Mouse (Mus musculus): ENCODE results near the gene Duoxa1.
A peak's percentile ranks its signal among the peaks of the same experiment; 100 is the strongest.

The Duoxa1 gene

GRCm38 (mm10) chr2:122324586-122324985, 11.1 kb upstream of the Duoxa1 start:
- Histone ChIP-seq H3K36me3 (ENCODE audit: insufficient read depth, low read length) (no peaks in the 10 kb centered on the region), H3K4me3 (replicated peaks; ENCODE audit: low read length) (no peak overlapping the region), H3K27me3 (ENCODE audit: insufficient read depth, low read length) (peaks cover 40% of the 10 kb centered on the region), H3K9me3 (ENCODE audit: low read length) (no peaks in the 10 kb centered on the region), H3K4me1 (replicated peaks; ENCODE audit: low read depth, low read length) (peaks cover 7% of the 10 kb centered on the region; the same call in 1 of the 2 replicates)
- TF ChIP-seq NANOG (IDR thresholded peaks at IDR 0.05; ENCODE audit: borderline replicate concordance, low read length), result no peak

- H3K27me3 ChIP-seq (ENCODE audit: insufficient read depth, low read length), result peaks cover 41% of the 10 kb centered on the region
- H3K4me1 ChIP-seq (replicated peaks; ENCODE audit: low read depth, low read length), result peaks cover 11% of the 10 kb centered on the region
- H3K9me3 ChIP-seq (ENCODE audit: low read length), result no peaks in the 10 kb centered on the region
- no peak overlapping the region for H3K4me3 ChIP-seq (replicated peaks; ENCODE audit: low read length)
- TF ChIP-seq POU5F1 (IDR thresholded peaks at IDR 0.05; ENCODE audit: borderline replicate concordance, low read length) (no peak), NANOG (IDR thresholded peaks at IDR 0.05; ENCODE audit: borderline replicate concordance, low read length) (no peak), CTCF (conservative IDR thresholded peaks at IDR 0.05; ENCODE audit: low read length) (no peak)
- H3K36me3 ChIP-seq (ENCODE audit: insufficient read depth, low read length), result no peaks in the 10 kb centered on the region
Observed at GRCm38 (mm10) chr2:122323960-122324359, 10.4 kb upstream of the Duoxa1 start.

DNA sequence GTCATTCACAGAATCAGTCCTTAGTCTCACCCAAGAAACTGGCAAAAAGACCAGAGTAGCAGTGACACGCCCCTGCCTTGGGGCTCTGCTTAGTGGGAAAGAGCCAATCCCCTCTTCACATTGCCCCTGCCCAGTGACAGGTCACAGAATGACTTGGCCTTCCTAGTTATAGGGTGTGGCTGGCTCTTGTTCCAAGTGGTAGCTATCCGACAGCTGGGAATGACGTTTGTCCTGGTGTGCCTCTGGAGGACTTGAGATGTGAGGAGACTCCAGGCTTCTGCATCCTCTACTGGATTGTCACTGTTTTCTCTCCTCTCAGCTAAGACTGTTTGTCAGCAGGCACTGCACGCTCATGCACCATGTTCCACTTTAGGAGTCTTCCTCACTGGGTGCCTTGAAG, 3.9 kb upstream of the Duoxa1 start:
- Histone ChIP-seq H3K27me3 (ENCODE audit: insufficient read depth, low read length) (peaks cover 78% of the 10 kb centered on the region), H3K4me3 (replicated peaks; ENCODE audit: low read length) (no peak overlapping the region), H3K9me3 (ENCODE audit: low read length) (peaks cover 10% of the 10 kb centered on the region), H3K36me3 (ENCODE audit: insufficient read depth, low read length) (no peaks in the 10 kb centered on the region), H3K4me1 (replicated peaks; ENCODE audit: low read depth, low read length) (peaks cover 37% of the 10 kb centered on the region)
- no peak for TF ChIP-seq CTCF (conservative IDR thresholded peaks at IDR 0.05; ENCODE audit: low read length)
- TF ChIP-seq POU5F1 (IDR thresholded peaks at IDR 0.05; ENCODE audit: borderline replicate concordance, low read length), result no peak

DNA sequence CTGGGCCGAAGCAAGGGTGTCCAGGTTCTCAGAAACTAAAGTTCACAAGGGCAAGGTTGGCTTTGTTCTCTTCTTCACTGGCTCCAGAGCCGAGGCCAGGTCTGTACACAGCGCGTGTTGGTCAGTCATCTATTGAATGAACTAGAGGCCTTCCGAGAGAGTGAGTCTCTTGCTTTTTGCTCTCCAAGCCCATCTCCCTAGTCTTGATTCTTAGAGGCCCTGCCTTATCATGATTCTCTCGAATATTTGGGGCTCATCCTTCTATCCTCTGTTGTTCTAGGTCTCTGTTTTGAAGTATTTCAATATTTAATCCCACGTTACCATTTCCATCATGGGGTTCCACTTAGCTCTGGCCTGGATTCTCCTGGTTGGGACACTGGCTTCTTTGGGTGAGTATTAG, 1.8 kb upstream of the Duoxa1 start, which contains the start of gene Duox1:
Duox1 (plus strand) TSS at position 301 of the 400 bp plus-strand sequence.
- TF ChIP-seq POU5F1 (IDR thresholded peaks at IDR 0.05; ENCODE audit: borderline replicate concordance, low read length) (no peak), NANOG (IDR thresholded peaks at IDR 0.05; ENCODE audit: borderline replicate concordance, low read length) (no peak), CTCF (conservative IDR thresholded peaks at IDR 0.05; ENCODE audit: low read length) (no peak)
- Histone ChIP-seq H3K4me3 (replicated peaks; ENCODE audit: low read length) (no peak within 1 kb of the TSS), H3K36me3 (ENCODE audit: insufficient read depth, low read length) (no peaks in the 10 kb centered on the region), H3K4me1 (replicated peaks; ENCODE audit: low read depth, low read length) (peaks cover 51% of the 10 kb centered on the region), H3K27me3 (ENCODE audit: insufficient read depth, low read length) (peaks cover 80% of the 10 kb centered on the region), H3K9me3 (ENCODE audit: low read length) (peaks cover 10% of the 10 kb centered on the region)

DNA sequence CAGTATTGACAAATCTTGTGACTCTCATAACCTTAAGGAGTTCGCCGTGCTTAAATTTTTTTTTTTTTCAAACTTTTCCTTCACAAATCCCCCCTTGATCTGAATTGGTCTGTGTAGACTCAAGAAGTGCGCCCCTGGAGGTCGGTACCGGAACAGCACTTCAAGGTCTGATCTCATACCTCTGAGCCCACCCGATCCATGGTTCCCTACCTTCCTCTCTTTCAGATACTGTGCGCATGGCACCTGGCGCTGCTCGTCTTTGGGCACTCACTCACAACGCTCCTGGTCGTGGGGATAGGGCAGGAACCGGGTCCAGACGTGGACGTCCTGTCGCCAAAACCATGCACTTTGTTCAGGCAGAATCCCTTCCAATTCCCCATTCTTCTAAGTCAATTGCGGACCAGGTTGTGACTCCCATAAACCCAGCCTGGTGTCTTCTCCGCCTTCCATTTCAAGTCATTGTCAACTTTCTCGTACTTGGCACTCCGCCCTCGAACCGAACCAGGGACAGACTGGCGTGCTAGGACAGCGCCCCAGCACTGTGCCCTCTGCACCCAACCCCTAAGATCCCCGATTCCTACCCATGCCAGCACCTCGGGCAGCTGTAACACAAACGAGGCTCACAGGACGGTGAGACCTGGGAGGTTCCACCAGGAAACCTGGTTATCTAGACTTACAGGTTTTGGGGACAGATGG, 660 bp downstream of the Duoxa1 start:
- peaks cover 73% of the 10 kb centered on the region for H3K27me3 ChIP-seq (ENCODE audit: insufficient read depth, low read length)
- H3K4me3 ChIP-seq (replicated peaks; ENCODE audit: low read length), result peak overlapping the region; percentile 66
- peaks cover 40% of the 10 kb centered on the region for H3K4me1 ChIP-seq (replicated peaks; ENCODE audit: low read depth, low read length)
- H3K9me3 ChIP-seq (ENCODE audit: low read length), result peaks cover 10% of the 10 kb centered on the region
- no peaks in the 10 kb centered on the region for H3K36me3 ChIP-seq (ENCODE audit: insufficient read depth, low read length)
- TF ChIP-seq POU5F1 (IDR thresholded peaks at IDR 0.05; ENCODE audit: borderline replicate concordance, low read length) (no peak), CTCF (conservative IDR thresholded peaks at IDR 0.05; ENCODE audit: low read length) (peak; percentile 66)

- peaks cover 10% of the 10 kb centered on the region for H3K9me3 ChIP-seq (ENCODE audit: low read length)
- no peaks in the 10 kb centered on the region for H3K36me3 ChIP-seq (ENCODE audit: insufficient read depth, low read length)
- peaks cover 34% of the 10 kb centered on the region for H3K4me1 ChIP-seq (replicated peaks; ENCODE audit: low read depth, low read length)
- H3K4me3 ChIP-seq (replicated peaks; ENCODE audit: low read length), result no peak overlapping the region
- TF ChIP-seq POU5F1 (IDR thresholded peaks at IDR 0.05; ENCODE audit: borderline replicate concordance, low read length), result no peak
- no peak for TF ChIP-seq CTCF (conservative IDR thresholded peaks at IDR 0.05; ENCODE audit: low read length)
- no peak for TF ChIP-seq NANOG (IDR thresholded peaks at IDR 0.05; ENCODE audit: borderline replicate concordance, low read length)
- H3K27me3 ChIP-seq (ENCODE audit: insufficient read depth, low read length), result peaks cover 72% of the 10 kb centered on the region
Observed at GRCm38 (mm10) chr2:122311561-122311960, 2.0 kb downstream of the Duoxa1 start.

GRCm38 (mm10) chr2:122309647-122310046, 3.9 kb downstream of the Duoxa1 start:
- Histone ChIP-seq H3K9me3 (ENCODE audit: low read length) (peaks cover 5% of the 10 kb centered on the region; the same call in 1 of the 2 replicates), H3K4me1 (replicated peaks; ENCODE audit: low read depth, low read length) (peaks cover 33% of the 10 kb centered on the region), H3K4me3 (replicated peaks; ENCODE audit: low read length) (no peak overlapping the region), H3K27me3 (ENCODE audit: insufficient read depth, low read length) (peaks cover 73% of the 10 kb centered on the region), H3K36me3 (ENCODE audit: insufficient read depth, low read length) (no peaks in the 10 kb centered on the region)
- TF ChIP-seq CTCF (conservative IDR thresholded peaks at IDR 0.05; ENCODE audit: low read length) (no peak), NANOG (IDR thresholded peaks at IDR 0.05; ENCODE audit: borderline replicate concordance, low read length) (no peak), POU5F1 (IDR thresholded peaks at IDR 0.05; ENCODE audit: borderline replicate concordance, low read length) (no peak)

- Histone ChIP-seq H3K4me1 (replicated peaks; ENCODE audit: low read depth, low read length) (peaks cover 16% of the 10 kb centered on the region), H3K9me3 (ENCODE audit: low read length) (no peaks in the 10 kb centered on the region), H3K27me3 (ENCODE audit: insufficient read depth, low read length) (peaks cover 80% of the 10 kb centered on the region), H3K36me3 (ENCODE audit: insufficient read depth, low read length) (no peaks in the 10 kb centered on the region), H3K4me3 (replicated peaks; ENCODE audit: low read length) (no peak overlapping the region)
- TF ChIP-seq CTCF (conservative IDR thresholded peaks at IDR 0.05; ENCODE audit: low read length) (no peak), NANOG (IDR thresholded peaks at IDR 0.05; ENCODE audit: borderline replicate concordance, low read length) (no peak), POU5F1 (IDR thresholded peaks at IDR 0.05; ENCODE audit: borderline replicate concordance, low read length) (no peak)
Observed at GRCm38 (mm10) chr2:122306184-122306583, 7.3 kb downstream of the Duoxa1 start.
